Mouse (Mus musculus) spleen, postnatal 4 days (tissue): ENCODE measurements at regions not wholly inside any gene's neighbourhood (a gene's known extent, or its start where the extent isn't known, plus 50 kb on each side); places are given as distances from the start of the nearest gene placed in this dataset.

Experiments
- DNase-seq, 2 experiments: peaks; one replicate each; pipeline ENCODE4 v3.0.0; 2022; ENCODE audit warnings: low spot score in 2 of 2

- no peak for DNase-seq
Measured at GRCm38 (mm10) chr3:52861538-52861937, 155.5 kb downstream of the Cog6 start.

GRCm38 (mm10) chr3:52859848-52860247 lies 157.2 kb downstream of the Cog6 start:
- DNase-seq = no peak

- DNase-seq = no peak
Measured at GRCm38 (mm10) chr3:52859266-52859825, 157.7 kb downstream of the Cog6 start.

- DNase-seq = no peak
Measured at GRCm38 (mm10) chr3:52858259-52858658, 158.8 kb downstream of the Cog6 start.

GRCm38 (mm10) chr3:52857076-52857475 lies 160.0 kb downstream of the Cog6 start:
- DNase-seq = no peak

- no peak for DNase-seq
Measured at GRCm38 (mm10) chr3:52854560-52854959, 162.5 kb downstream of the Cog6 start.

GRCm38 (mm10) chr3:52853126-52853525 lies 163.9 kb downstream of the Cog6 start:
- DNase-seq = no peak

- DNase-seq = no peak
Measured at GRCm38 (mm10) chr3:52845166-52845565, 171.9 kb downstream of the Cog6 start.

GRCm38 (mm10) chr3:52843998-52844397 lies 173.0 kb downstream of the Cog6 start:
- DNase-seq = peak; percentile 83 to 96

GRCm38 (mm10) chr3:52842866-52843425 lies 174.1 kb downstream of the Cog6 start:
- DNase-seq = no peak

- no peak for DNase-seq
Measured at GRCm38 (mm10) chr3:52840160-52840953, 176.7 kb downstream of the Cog6 start.

GRCm38 (mm10) chr3:52838020-52838419 lies 179.0 kb downstream of the Cog6 start:
- DNase-seq = no peak

- no peak for DNase-seq
Measured at GRCm38 (mm10) chr3:52837527-52837926, 179.5 kb downstream of the Cog6 start.

- DNase-seq = no peak
Measured at GRCm38 (mm10) chr3:52836780-52837179, 180.3 kb downstream of the Cog6 start.

- no peak for DNase-seq
Measured at GRCm38 (mm10) chr3:52832421-52832820, 184.6 kb downstream of the Cog6 start.

GRCm38 (mm10) chr3:52831986-52832385 lies 185.1 kb downstream of the Cog6 start:
- DNase-seq = no peak

- DNase-seq = no peak
Measured at GRCm38 (mm10) chr3:52830101-52830500, 186.9 kb downstream of the Cog6 start.

- DNase-seq = no peak
Measured at GRCm38 (mm10) chr3:52829069-52829468, 188.0 kb downstream of the Cog6 start.

- DNase-seq = no peak
Measured at GRCm38 (mm10) chr3:52828473-52828872, 188.6 kb downstream of the Cog6 start.

GRCm38 (mm10) chr3:52822848-52823247 lies 194.2 kb downstream of the Cog6 start:
- DNase-seq = no peak

GRCm38 (mm10) chr3:52821450-52821849 lies 195.6 kb downstream of the Cog6 start:
- DNase-seq = no peak

- DNase-seq = no peak
Measured at GRCm38 (mm10) chr3:52818401-52818800, 198.6 kb downstream of the Cog6 start.

GRCm38 (mm10) chr3:52817416-52817815 lies 199.6 kb downstream of the Cog6 start:
- DNase-seq = no peak
